Mouse (Mus musculus): ENCODE measurements around the gene Cyp2c23. TPM values are rescaled to one million over a fixed set of nuclear protein-coding genes. Genes with fewer than 3 reads are reported as not detected.
A peak's percentile ranks its signal among the peaks of the same experiment; 100 is the strongest.

Gene Cyp2c23
- not detected in 2 replicates for polyA plus RNA-seq (2016; fragmentation: Nextera tagmentation; extraction: Ambion mirVana)

GRCm38 (mm10) chr19:44028972-44029371 is at the start of gene Cyp2c23:
TSS of gene Cyp2c23 (minus strand) at chr19:44029208.
- Histone ChIP-seq H3K9me3 (no peaks in the 10 kb centered on the region), H3K27ac (no peak within 1 kb of the TSS)
- WGBS = 70% methylated on average over 8 of the region's 8 CpGs

GRCm38 (mm10) chr19:44077024-44077423 is 48.0 kb upstream of the Cyp2c23 start:
- Histone ChIP-seq H3K4me1 (replicated peaks) (no peaks in the 10 kb centered on the region), H3K9me3 (no peaks in the 10 kb centered on the region), H3K27me3 (ENCODE audit: insufficient read depth, poor library complexity, severe bottlenecking) (no peaks in the 10 kb centered on the region), H3K27ac (no peak overlapping the region), H3K36me3 (peaks cover 74% of the 10 kb centered on the region), H3K4me3 (no peak overlapping the region)
- 82% methylated on average over 4 of the region's 4 CpGs for WGBS
- no peak for DNase-seq (ENCODE audit: low spot score)

More at GRCm38 (mm10) chr19:44028972-44029371, at the start of gene Cyp2c23:
- H3K27me3 ChIP-seq (ENCODE audit: insufficient read depth, poor library complexity, severe bottlenecking) = no peaks in the 10 kb centered on the region
- DNase-seq (ENCODE audit: low spot score) = no peak
- peaks cover 3% of the 10 kb centered on the region; the same call in 1 of the 2 replicates for H3K4me1 ChIP-seq (replicated peaks)
- H3K36me3 ChIP-seq = no peaks in the 10 kb centered on the region; the same call in 1 of the 2 replicates
- H3K4me3 ChIP-seq = no peak within 1 kb of the TSS

GRCm38 (mm10) chr19:44076457-44076856 is 47.4 kb upstream of the Cyp2c23 start:
- DNase-seq (ENCODE audit: low spot score) = no peak
- Histone ChIP-seq H3K4me1 (replicated peaks) (no peaks in the 10 kb centered on the region), H3K27ac (no peak overlapping the region), H3K9me3 (no peaks in the 10 kb centered on the region), H3K4me3 (no peak overlapping the region), H3K27me3 (ENCODE audit: insufficient read depth, poor library complexity, severe bottlenecking) (no peaks in the 10 kb centered on the region), H3K36me3 (peaks cover 69% of the 10 kb centered on the region)
- 81% methylated on average over 9 of the region's 9 CpGs for WGBS

- Histone ChIP-seq H3K4me1 (replicated peaks) (peaks cover 2% of the 10 kb centered on the region; the same call in 1 of the 2 replicates), H3K27ac (no peak overlapping the region), H3K36me3 (peaks cover 57% of the 10 kb centered on the region), H3K27me3 (ENCODE audit: insufficient read depth, poor library complexity, severe bottlenecking) (no peaks in the 10 kb centered on the region), H3K4me3 (no peak overlapping the region), H3K9me3 (no peaks in the 10 kb centered on the region)
- DNase-seq (ENCODE audit: low spot score) = no peak
- WGBS = 88% methylated on average over 11 of the region's 11 CpGs
Measured at GRCm38 (mm10) chr19:44074986-44075385, 46.0 kb upstream of the Cyp2c23 start.

- H3K27me3 ChIP-seq (ENCODE audit: insufficient read depth, poor library complexity, severe bottlenecking) = no peaks in the 10 kb centered on the region; the same call in 1 of the 2 replicates
- H3K9me3 ChIP-seq = no peaks in the 10 kb centered on the region
- WGBS = 69% methylated on average over 5 of the region's 5 CpGs
- no peak overlapping the region for H3K4me3 ChIP-seq
- H3K36me3 ChIP-seq = peaks cover 20% of the 10 kb centered on the region
- DNase-seq (ENCODE audit: low spot score) = no peak
- H3K4me1 ChIP-seq (replicated peaks) = peaks cover 25% of the 10 kb centered on the region
- no peak overlapping the region for H3K27ac ChIP-seq
Measured at GRCm38 (mm10) chr19:44071166-44071565, 42.2 kb upstream of the Cyp2c23 start.

GRCm38 (mm10) chr19:44069914-44070232 is 40.9 kb upstream of the Cyp2c23 start:
- Histone ChIP-seq H3K9me3 (no peaks in the 10 kb centered on the region), H3K36me3 (peaks cover 7% of the 10 kb centered on the region), H3K27ac (peak overlapping the region; percentile 88), H3K27me3 (ENCODE audit: insufficient read depth, poor library complexity, severe bottlenecking) (no peaks in the 10 kb centered on the region; the same call in 1 of the 2 replicates), H3K4me1 (replicated peaks) (peaks cover 25% of the 10 kb centered on the region), H3K4me3 (peak overlapping the region; percentile 81)
- 7% methylated on average over 4 of the region's 4 CpGs for whole genome bisulfite sequencing
- no peak for DNase-seq (ENCODE audit: low spot score)

GRCm38 (mm10) chr19:44069121-44069913 is 40.3 kb upstream of the Cyp2c23 start, which contains the start of gene Erlin1:
TSS of gene Erlin1 (minus strand) at chr19:44069785.
- Histone ChIP-seq H3K27me3 (ENCODE audit: insufficient read depth, poor library complexity, severe bottlenecking) (no peaks in the 10 kb centered on the region; the same call in 1 of the 2 replicates), H3K27ac (peak within 1 kb of the TSS; percentile 88)
- under 1% methylated on average over 75 of the region's 75 CpGs for WGBS

GRCm38 (mm10) chr19:44068232-44068631 is 39.2 kb upstream of the Cyp2c23 start:
- Histone ChIP-seq H3K27ac (no peak overlapping the region), H3K4me3 (peak overlapping the region; percentile 81), H3K36me3 (peaks cover 15% of the 10 kb centered on the region), H3K27me3 (ENCODE audit: insufficient read depth, poor library complexity, severe bottlenecking) (no peaks in the 10 kb centered on the region; the same call in 1 of the 2 replicates), H3K4me1 (replicated peaks) (peaks cover 25% of the 10 kb centered on the region), H3K9me3 (no peaks in the 10 kb centered on the region)
- WGBS = 83% methylated on average over 4 of the region's 4 CpGs
- DNase-seq (ENCODE audit: low spot score) = no peak

More at GRCm38 (mm10) chr19:44069121-44069913, 40.3 kb upstream of the Cyp2c23 start, which contains the start of gene Erlin1:
- Histone ChIP-seq H3K4me3 (peak within 1 kb of the TSS; percentile 81), H3K36me3 (peaks cover 4% of the 10 kb centered on the region), H3K4me1 (replicated peaks) (peaks cover 25% of the 10 kb centered on the region), H3K9me3 (no peaks in the 10 kb centered on the region)
- DNase-seq (ENCODE audit: low spot score) = peak; percentile 88

GRCm38 (mm10) chr19:44067323-44068049 is 38.5 kb upstream of the Cyp2c23 start:
- H3K4me1 ChIP-seq (replicated peaks) = peaks cover 25% of the 10 kb centered on the region
- H3K27ac ChIP-seq = no peak overlapping the region
- no peak overlapping the region for H3K4me3 ChIP-seq
- H3K27me3 ChIP-seq (ENCODE audit: insufficient read depth, poor library complexity, severe bottlenecking) = no peaks in the 10 kb centered on the region; the same call in 1 of the 2 replicates
- 84% methylated on average over 9 of the region's 9 CpGs for WGBS
- no peak for DNase-seq (ENCODE audit: low spot score)
- no peaks in the 10 kb centered on the region for H3K9me3 ChIP-seq
- peaks cover 15% of the 10 kb centered on the region for H3K36me3 ChIP-seq

GRCm38 (mm10) chr19:44064734-44065133 is 35.7 kb upstream of the Cyp2c23 start:
- peaks cover 20% of the 10 kb centered on the region for H3K4me1 ChIP-seq (replicated peaks)
- no peaks in the 10 kb centered on the region; the same call in 1 of the 2 replicates for H3K27me3 ChIP-seq (ENCODE audit: insufficient read depth, poor library complexity, severe bottlenecking)
- H3K36me3 ChIP-seq = peaks cover 21% of the 10 kb centered on the region
- no peaks in the 10 kb centered on the region for H3K9me3 ChIP-seq
- no peak overlapping the region for H3K4me3 ChIP-seq
- no peak overlapping the region for H3K27ac ChIP-seq
- 92% methylated on average over 2 of the region's 2 CpGs for WGBS
- no peak for DNase-seq (ENCODE audit: low spot score)

- H3K36me3 ChIP-seq = peaks cover 29% of the 10 kb centered on the region
- no peaks in the 10 kb centered on the region; the same call in 1 of the 2 replicates for H3K27me3 ChIP-seq (ENCODE audit: insufficient read depth, poor library complexity, severe bottlenecking)
- DNase-seq (ENCODE audit: low spot score) = no peak
- 94% methylated on average over 7 of the region's 7 CpGs for WGBS
- peaks cover 11% of the 10 kb centered on the region for H3K4me1 ChIP-seq (replicated peaks)
- no peak overlapping the region for H3K27ac ChIP-seq
- no peaks in the 10 kb centered on the region for H3K9me3 ChIP-seq
- no peak overlapping the region for H3K4me3 ChIP-seq
Measured at GRCm38 (mm10) chr19:44063773-44064172, 34.8 kb upstream of the Cyp2c23 start.

GRCm38 (mm10) chr19:44060226-44060625 is 31.2 kb upstream of the Cyp2c23 start:
- Histone ChIP-seq H3K4me1 (replicated peaks) (no peaks in the 10 kb centered on the region), H3K27ac (no peak overlapping the region), H3K27me3 (ENCODE audit: insufficient read depth, poor library complexity, severe bottlenecking) (no peaks in the 10 kb centered on the region), H3K9me3 (no peaks in the 10 kb centered on the region), H3K4me3 (no peak overlapping the region), H3K36me3 (peaks cover 60% of the 10 kb centered on the region)
- 88% methylated on average over 3 of the region's 3 CpGs for WGBS
- no peak for DNase-seq (ENCODE audit: low spot score)
